Mouse (Mus musculus) cerebellum, adult 9-10 months (tissue): ENCODE results near the gene Hist2h3c1.

Experiments used
- DNase-seq: peaks from one replicate; pipeline ENCODE4 v3.0.0; 2022

The Hist2h3c1 gene

DNA sequence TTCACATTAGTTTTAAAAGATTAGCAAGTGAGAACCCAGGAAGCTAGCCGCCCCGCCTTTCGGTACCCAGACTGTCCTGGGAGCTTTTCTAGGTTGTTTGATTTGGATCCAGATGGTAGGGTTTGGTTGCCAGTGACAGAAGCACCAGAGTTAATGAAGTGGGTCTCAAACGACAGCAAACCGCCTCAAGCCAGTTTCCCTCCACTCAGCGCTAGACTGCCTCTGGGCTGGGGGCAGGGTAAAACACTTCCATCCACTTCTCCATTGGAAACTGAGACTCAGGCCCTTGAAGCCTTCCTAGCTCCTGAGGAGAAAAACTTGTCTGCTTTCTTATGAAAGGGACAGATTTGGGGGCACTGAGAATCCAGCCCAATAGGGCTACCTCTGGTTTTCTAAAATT is 46.2 kb downstream of the Hist2h3c1 start:
- no peak for DNase-seq

DNA sequence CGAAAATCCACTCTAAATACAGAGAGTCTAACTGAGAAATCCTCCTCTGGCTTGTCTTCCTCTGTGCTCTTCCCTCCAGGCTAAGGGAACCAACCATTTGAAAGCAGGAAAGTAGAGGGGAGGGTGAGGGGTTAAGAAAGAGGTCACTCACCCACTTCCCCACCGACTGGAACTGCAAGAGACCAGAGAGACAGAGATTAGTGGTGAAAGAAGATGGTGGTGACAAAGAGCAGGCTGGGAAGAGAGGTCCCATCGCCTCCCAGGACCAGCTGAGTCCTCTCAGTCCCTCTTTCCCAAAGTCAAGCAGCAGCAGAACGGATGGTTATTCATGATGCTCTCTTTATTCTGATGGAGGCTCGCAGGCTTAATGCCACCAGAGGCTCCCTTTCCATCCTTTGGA is 46.9 kb downstream of the Hist2h3c1 start:
- no peak for DNase-seq

- DNase-seq = no peak
Measured at GRCm38 (mm10) chr3:96293787-96294186, 47.3 kb downstream of the Hist2h3c1 start, which contains the start of gene Fcgr1. TSS of gene Fcgr1 (minus strand) at chr3:96293969.
